Mouse (Mus musculus) c-Kit-positive CD71-positive TER-119-positive erythroid progenitor cells, embryonic 14.5 days (primary cell): ENCODE measurements around the gene Hist1h3b.
"Not testable (repeated sequence)": the region's sequence is repeated elsewhere in the genome, so short reads cannot be mapped to it uniquely, and the experiment has no call there.

Experiments
- DNase-seq: peaks from one replicate; pipeline ENCODE4 v3.0.0-alpha.2; 2013; ENCODE audit warnings: low spot score

Gene Hist1h3b

DNA sequence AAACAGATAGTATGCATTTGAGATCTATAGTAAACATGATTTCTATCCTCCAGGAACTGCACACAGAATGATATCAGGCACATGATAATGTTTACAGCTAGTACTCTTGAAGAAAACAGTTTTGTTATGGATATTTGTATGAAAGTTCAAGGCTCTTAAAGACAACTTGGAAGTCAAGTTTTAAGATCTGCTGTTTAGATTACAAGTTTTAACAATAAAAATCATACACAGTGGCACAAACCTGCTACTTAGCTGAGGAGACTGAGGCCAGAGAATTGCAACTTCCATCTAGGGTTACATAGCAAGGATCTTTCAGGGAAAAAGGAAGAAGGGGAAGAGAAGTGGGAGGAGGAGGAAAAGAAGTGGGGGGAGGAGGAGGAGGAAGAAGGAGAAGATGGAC, 2.9 kb downstream of the Hist1h3b start:
- no peak for DNase-seq

DNA sequence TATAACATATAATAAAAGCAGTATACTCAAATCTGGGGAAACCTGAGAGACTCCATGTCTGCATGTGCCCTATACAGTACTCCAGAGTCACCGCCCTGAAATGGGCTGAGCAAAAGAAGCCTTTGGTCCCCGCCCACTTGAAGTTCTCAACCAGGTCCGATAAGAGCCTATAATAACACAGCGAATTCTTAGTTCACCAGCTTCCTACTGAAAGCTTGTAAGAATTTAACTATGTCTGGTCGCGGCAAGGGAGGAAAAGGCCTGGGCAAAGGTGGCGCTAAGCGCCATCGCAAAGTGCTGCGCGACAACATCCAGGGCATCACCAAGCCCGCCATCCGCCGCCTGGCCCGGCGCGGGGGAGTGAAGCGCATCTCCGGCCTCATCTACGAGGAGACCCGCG, 4.7 kb downstream of the Hist1h3b start, which contains the start of gene Hist1h4b:
TSS of gene Hist1h4b (plus strand) at position 224 of the 400 bp plus-strand sequence.
- peak; percentile 98 for DNase-seq

DNA sequence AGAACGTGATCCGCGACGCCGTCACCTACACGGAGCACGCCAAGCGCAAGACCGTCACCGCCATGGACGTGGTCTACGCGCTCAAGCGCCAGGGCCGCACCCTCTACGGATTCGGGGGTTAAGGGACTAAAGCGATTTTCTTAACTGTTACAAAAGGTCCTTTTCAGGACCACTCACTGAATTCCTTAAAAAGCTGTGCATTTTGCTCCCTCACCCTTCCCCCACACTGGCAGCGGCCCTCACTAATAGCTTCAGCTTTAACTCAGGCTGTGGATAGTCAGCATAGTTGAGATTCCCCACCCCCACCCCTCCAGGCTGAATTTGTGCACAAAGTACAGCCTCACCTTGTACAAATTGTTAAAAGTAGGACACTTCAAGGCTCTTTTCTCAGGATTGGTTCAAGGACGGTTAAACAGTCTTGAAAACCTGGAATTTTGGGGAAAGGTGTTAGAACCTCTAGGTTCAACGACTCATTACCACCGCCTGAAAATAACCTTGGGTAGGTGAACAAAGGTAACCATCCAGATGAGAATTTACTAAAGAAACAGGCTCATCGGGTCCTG, 5.2 kb downstream of the Hist1h3b start:
- DNase-seq: no peak

DNA sequence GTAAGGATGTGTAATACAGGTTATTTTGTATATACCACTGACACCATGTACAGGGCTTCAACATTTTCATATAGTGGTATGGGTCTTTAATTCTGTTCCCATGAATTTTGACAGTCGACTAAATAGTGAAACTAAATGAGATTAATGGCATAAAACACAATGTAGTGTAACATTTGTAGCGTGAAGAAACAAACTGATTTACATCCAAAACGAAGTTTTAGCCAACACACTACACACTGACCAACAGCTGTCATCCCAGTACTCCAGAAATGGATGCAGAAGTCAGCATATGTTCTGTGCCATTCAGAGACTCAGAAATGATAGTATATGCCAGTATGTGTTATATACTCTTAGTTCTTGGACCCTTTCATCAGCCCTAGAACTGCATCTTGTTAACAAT, 5.9 kb downstream of the Hist1h3b start:
- DNase-seq: peak; percentile 33

DNA sequence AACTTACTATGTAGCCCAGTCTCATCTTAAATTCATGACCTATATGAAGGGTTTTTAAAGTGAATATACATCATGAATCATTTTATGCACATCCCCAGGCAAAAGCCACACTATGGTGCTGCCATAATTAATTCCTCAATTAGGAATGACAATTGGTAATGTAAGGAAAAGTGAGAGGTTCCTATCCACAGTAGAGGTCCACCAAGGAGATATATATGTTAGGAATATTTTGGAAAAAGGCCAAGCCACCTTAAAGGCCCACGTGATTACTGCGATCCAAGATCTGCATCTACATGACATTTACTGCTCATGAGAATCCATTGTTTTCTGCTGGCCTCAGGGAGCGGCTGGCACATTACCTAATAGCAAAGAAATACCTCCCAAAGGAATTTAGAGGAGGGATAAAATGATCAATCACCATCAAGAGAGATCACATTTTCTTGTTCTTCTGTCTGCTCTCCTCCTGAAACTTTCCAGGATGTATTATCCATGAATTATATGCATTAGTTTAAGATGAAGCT, 7.2 kb downstream of the Hist1h3b start:
- DNase-seq: no peak

DNA sequence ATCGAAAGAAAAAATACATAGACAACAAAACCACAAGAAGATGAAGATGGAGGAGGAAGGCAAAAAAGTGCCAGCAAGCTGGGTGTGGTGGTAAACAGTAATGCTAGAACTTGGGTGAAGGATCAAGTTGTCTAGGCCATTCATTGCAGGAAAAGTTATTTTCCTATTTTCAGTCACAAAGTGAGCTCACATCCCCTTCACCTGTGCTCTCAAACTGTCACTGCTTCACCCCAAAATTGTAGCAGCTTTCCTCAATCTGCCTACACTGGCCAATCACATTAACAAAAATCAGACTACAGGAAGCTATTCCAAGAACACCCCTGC, 7.8 kb downstream of the Hist1h3b start:
- no peak for DNase-seq

DNA sequence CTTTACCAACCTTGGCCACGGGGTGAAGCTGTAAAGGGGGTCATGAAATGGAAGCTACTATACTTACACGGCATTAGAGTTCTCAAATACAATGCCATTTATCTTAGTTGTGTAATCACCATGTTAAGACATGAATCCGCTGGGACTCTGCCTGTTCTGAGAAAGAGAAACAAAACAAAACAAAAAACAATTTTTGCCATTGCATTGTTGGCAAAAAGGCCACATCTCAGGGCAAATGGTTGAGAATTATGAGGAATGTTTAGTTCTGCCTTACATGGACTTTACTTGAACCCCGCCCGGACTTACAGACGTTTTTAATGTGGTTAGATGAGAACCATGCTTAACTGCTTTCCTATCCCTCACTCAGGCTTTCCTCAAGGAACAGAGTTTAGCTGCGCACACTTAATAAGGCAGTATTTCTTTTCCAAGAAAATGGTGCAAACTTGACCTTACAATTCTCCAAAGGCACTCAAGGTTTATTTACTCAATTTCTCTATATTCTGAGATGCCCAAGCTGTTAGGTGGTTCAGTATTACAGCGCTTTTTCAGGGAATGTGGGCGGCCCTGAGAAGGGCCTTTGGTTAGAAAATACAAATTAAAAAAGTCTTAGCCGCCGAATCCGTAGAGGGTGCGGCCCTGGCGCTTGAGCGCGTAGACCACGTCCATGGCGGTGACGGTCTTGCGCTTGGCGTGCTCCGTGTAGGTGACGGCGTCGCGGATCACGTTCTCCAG, 8.3 kb downstream of the Hist1h3b start:
- peak; percentile 78 for DNase-seq

DNA sequence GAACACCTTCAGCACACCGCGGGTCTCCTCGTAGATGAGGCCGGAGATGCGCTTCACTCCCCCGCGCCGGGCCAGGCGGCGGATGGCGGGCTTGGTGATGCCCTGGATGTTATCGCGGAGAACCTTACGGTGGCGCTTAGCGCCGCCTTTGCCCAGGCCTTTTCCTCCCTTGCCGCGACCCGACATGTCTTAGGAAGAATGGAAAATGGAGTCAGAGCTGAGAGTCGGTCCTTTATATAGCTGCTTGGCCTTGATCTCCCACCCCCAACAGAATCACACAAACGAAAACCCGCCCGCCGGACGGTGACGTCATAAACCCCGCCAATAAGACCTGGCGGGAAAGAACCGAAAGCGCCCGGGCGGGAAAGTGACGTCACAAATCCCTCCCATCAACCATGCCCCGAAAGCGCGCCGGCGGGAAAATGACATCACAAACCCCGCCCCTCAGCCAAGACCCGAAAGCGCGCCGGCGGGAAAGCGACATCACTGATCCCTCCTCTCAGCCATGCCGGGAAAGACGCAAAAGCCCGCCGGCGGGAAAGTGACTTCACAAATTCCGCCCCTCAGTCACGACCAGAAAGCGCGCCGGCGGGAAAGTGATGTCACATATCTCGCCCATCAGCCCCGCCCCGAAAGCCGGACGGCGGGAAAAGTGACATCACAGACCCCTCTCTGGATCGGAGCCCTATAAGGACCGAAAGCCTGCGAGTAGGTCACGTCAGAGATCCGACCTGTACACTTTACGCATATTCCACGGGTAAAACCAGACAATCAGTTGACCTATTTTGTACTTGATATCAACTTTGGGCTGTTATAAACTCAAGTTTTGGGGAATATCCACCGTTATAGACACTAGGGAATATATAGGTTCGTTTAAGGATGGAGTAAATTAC, 9.2 kb downstream of the Hist1h3b start, which contains the start of gene Hist1h4a:
TSS of gene Hist1h4a (minus strand) at position 259 of the 893 bp plus-strand sequence.
- peak; percentile 100 for DNase-seq

DNA sequence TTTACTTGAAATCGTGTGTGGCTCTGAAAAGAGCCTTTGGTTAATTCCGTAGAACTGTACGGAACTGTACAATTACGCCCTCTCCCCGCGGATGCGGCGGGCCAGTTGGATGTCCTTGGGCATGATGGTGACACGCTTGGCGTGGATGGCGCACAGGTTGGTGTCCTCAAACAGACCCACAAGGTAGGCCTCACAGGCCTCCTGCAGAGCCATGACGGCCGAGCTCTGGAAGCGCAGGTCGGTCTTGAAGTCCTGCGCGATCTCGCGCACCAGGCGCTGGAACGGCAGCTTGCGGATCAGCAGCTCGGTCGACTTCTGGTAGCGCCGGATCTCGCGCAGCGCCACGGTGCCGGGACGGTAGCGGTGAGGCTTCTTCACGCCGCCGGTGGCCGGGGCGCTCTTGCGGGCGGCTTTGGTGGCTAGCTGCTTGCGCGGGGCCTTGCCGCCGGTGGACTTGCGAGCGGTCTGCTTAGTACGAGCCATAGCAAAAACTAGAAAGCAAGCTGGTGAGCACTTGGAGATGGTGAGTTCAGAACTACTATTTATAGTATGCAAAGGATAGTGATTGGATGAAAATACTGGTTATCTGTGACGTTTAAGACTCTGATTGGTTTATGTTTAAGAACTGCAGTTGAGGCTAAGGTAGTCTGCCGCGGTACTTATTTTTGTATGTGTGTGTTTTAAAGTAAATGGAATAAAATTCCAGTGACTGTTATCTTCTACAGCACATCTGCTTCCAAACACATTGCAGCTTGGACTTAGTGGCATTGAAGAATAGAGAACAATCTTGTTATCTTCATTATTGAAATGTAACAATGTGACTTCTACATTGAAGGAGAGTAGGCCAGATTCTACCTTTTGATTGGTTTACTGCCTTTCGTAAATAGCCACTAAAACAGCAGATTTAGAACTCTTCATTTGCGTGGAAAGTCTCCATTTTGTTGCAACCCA, 10.1 kb downstream of the Hist1h3b start, which contains the start of gene Hist1h3a:
TSS of gene Hist1h3a (minus strand) at position 516 of the 951 bp plus-strand sequence.
- peak; percentile 92 for DNase-seq

DNA sequence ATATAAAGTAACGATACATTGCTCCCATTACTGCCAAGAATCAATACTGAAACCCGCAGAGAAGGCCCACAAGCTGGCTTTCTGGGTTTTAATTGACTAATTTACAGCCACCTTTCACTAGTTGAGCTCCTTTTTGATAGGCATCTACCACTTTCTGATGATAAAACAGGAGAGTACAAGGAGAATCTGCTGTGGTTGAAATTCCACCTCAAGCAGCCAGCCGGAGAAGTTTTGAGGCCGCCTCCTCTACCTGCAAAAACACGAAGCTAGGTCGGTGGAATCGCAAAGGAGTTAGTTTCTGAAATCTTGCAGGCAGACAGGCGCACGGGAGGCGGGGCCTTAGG, 11.1 kb downstream of the Hist1h3b start:
- DNase-seq: no peak

DNA sequence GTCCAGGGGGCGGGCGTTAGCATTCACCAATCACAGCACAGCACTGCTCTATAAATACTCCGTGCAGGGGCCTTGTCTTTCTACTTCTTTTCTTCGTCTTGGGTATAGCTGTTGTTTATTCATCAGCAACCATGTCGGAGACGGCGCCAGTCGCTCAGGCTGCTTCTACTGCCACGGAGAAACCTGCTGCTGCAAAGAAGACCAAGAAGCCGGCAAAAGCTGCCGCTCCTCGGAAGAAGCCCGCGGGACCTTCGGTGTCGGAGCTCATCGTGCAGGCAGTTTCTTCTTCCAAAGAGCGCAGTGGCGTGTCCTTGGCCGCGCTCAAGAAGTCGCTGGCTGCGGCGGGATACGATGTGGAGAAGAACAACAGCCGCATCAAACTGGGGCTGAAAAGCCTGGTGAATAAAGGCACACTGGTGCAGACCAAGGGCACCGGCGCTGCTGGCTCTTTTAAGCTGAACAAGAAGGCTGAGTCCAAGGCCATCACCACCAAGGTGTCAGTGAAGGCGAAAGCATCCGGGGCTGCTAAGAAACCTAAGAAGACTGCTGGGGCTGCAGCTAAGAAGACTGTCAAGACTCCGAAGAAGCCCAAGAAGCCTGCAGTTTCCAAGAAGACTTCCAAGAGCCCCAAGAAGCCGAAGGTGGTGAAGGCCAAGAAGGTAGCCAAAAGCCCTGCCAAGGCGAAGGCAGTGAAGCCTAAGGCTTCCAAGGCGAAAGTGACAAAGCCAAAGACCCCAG, 11.7 kb downstream of the Hist1h3b start, which contains the start of gene Hist1h1a:
TSS of gene Hist1h1a (plus strand) at position 81 of the 738 bp plus-strand sequence.
- DNase-seq: peak; percentile 96

DNA sequence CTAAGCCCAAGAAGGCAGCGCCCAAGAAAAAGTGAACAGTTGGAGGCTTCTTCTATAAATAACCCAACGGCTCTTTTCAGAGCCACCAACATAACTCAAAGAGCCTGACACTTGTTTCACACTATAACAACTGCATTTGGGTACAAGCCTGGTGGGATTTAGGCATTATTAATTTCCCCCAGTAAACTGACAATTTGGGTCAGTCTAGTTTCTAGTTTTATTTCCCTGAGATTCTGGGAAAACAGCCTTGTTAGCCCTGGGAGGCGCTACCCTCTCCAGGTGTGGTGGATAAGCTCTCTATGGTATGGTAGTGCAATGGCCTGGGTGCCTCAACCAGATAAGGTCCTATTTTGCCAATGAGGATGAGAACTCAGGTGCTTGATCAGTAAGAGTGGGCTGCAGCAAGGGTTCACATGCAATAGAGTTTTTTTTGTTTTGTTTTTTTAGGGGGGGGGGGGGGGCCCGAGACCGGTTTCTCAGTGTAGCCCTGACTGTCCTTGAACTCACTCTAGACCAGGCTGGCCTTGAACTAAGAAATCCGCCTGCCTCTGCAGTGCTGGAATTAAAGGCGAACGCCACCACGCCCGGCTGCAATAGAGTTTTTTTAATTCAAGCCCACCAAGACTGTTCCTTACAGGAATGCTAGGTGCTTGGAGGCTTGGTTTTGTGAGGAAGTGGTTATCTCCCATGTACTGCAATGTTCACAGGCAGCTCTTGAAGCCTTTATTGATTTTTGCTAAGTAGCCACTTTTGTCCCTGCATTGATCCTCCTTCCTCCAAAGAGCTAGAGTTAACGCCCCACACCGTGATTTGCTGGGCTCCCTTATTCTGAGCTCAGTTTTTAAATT, 12.5 kb downstream of the Hist1h3b start:
- DNase-seq: peak; percentile 79

DNA sequence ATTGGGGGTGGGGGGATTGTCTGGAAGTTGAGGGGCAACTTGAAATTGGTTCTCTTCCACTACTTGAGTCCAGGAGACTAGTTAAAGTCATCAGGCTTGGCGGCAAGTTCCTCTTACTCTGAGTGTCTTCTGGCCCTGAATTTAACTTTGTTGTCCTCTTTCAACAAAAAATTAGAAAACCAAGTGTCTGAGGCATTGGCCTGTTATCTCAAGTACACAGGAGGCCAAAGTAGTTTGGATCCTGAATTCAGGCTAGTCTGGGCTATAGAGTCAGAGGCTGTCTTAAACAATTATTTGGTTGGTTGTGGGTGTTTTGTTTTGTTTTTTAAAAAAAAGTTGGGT, 13.1 kb downstream of the Hist1h3b start:
- DNase-seq: peak; percentile 64

DNA sequence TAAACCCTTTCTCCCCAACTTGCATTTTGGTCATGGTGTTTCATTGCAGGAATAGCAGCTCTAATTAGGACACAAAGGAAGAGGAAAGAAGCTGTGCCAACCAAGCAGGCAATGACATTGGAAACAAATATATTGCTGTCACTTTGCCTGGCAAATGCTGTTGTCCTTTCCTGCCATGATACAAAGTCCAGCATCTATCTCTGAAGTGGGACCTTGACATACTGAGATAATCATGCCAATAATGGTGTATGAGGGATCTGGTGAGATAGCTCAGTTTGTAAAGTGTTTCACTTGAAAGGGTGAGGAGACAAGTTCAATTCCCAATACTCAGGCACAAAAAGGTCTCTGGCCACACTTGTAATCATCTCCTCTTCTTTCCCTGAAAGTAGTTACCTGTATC, 14.7 kb downstream of the Hist1h3b start:
- no peak for DNase-seq

DNA sequence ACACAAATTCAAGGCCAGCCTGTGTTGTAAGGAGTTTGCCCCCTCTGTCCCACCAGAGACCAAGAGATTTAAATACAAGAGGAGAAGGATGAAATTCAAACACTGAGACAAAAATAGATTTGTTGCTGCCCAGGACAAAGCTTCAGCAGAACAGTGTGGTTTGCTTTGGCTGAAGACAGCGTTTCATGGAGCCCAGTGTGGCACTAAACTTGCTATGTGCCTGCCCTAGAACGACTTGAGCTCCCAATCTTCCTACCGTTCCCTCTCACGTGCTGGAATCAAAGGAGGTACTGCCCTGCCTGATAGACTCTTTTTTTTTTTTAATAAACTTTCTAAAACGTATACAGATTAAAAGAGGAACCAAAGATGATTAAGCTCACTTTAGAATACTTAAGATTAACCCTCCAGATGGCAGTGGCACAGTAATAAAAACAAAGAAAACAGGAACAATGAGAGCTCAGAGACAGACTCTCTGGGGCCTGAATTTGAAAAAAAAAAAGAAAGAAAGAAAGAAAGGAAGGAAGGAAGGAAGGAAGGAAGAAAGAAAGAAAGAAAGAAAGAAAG, 16.8 kb downstream of the Hist1h3b start:
- no peak for DNase-seq

DNA sequence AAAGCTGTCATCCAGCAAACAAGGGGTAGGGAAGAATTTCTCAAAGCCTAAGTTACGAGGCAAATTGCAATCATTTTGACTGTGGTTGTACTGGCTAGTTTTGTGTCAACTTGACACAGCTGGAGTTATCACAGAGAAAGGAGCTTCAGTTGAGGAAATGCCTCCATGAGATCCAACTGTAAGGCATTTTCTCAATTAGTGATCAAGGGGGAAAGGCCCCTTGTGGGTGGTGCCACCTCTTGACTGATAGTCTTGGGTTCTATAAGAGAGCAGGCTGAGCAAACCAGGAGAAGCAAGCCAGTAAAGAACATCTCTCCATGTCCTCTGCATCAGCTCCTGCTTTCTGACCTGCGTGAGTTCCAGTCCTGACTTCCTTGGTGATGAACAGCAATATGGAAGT, 17.5 kb downstream of the Hist1h3b start, which contains the start of gene Trim38:
TSS of gene Trim38 (plus strand) at position 301 of the 400 bp plus-strand sequence.
- not testable (repeated sequence) for DNase-seq

DNA sequence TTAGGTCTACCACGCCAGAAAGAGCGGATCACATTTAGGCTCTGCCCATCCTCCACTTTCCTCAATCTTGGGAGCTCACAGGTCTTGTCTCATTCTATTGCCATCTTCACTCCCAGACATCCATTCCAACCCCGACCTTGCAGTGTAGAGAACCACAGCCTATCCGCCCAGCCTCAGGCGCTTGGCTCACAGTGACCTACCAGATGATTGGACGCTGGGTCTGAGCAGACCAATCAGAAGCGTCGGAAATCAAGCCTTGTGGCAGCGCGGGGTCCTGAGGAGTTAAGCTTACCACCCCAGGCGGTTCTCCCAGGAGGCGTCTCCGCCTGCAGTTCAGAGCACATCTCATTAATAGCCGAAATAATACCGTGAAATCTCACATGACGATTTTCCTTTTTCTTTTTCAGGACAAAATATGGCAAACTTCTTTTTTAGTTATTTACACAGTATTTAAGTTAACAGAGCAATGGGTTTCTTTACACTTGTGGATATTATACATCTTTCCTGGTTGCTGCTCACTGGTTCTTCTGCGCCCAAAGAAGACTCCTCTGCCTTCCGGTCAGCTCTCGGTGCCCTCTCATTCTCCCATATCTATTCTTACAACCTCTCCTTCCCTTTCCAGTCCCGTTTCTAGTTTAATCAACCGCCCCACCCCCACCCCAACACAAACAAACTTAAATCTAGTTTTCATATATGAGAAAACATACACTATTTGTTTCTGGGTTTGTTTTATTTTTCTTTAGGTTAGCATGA, 20.7 kb downstream of the Hist1h3b start:
- DNase-seq: peak; percentile 84

DNA sequence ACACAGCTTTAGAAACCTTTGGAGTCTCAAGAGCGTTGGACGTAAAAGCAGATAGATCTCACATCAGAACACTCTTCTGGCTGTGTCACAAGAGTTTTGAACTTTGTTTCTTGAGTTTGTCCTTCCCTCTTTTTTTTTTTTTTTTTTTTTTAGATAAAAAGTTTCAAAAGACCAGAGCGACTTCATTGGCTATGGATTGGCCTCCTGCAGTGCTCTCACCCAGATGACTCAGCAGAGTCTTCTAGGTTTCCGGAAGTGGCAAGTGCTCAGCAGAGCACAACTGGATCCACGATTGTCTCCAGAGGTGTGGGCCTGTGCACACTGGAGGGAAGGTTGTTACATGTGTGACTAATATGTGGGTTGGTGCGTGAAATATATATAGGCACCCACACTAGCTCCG, 26.3 kb downstream of the Hist1h3b start:
- no peak for DNase-seq

DNA sequence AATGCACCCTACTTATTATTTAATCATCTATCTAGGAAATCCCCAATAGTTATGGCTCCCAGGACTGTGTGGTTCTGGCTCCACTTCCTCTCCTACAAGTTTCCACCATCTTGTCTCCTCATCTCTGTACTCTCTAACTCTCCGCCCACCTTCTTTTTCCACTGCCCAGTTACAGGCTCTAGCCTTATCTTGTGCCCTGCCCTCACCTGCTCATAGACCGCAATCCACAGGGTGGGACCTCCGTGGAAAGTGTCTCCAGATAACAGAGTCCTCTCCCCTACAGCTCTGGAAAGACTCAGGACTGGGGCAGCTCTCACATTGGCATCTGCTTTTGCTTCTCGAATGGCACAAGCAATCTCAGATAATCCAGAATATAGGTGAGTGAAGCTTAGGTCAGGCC, 27.0 kb downstream of the Hist1h3b start:
- DNase-seq: no peak
